Mouse (Mus musculus) heart, postnatal 14 days (tissue): ENCODE results near the gene Mmp14. TPM values are rescaled to one million over a fixed set of nuclear protein-coding genes. Genes with fewer than 3 reads are reported as not detected.

ENCODE experiments used
- DNase-seq, 2 experiments: peaks; one replicate each; pipeline ENCODE4 v3.0.0; 2021 to 2022
- intact Hi-C: fragments of 180-260 bp; cut with DNase I; formaldehyde crosslinking; loops from one replicate; pipeline ENCODE4 v1.15.1; 2025
- total RNA-seq, 2 experiments: library from RNA; stranded (reverse); gene quantifications; 2 replicates each; pipeline ENCODE4 v1.2.3; 2021

Gene Mmp14
- total RNA-seq, 2 experiments from 2014 or later: 53.6 to 60.0 TPM

GRCm38 (mm10) chr14:54412000-54412576 lies 19.3 kb upstream of the Mmp14 start:
- intact Hi-C loops: loop anchor here (1.0 to 10.0 kb wide), 4 partner anchors 35 to 347 kb away; no protein-coding TSS in a partner anchor
- DNase-seq: no peak

- DNase-seq: peak; percentile 59 to 76
- intact Hi-C loops: loop anchor here (1.0 to 10.0 kb wide), 4 partner anchors 35 to 348 kb away; no protein-coding TSS in a partner anchor
Measured at GRCm38 (mm10) chr14:54412629-54413170, 18.7 kb upstream of the Mmp14 start.

- intact Hi-C loops: loop anchor here (5.0 to 10.0 kb wide), 2 partner anchors 33 to 349 kb away; no protein-coding TSS in a partner anchor
- DNase-seq: peak; percentile 30 to 37
Measured at GRCm38 (mm10) chr14:54413877-54414700, 17.3 kb upstream of the Mmp14 start.

GRCm38 (mm10) chr14:54415241-54416020 lies 16.0 kb upstream of the Mmp14 start:
- no peak for DNase-seq
- intact Hi-C loops: loop anchor here (10.0 kb wide), 1 partner anchor 351 kb away; no protein-coding TSS in a partner anchor

- intact Hi-C loops: loop anchor here (10.0 kb wide), 1 partner anchor 352 kb away; no protein-coding TSS in a partner anchor
- DNase-seq: no peak
Measured at GRCm38 (mm10) chr14:54416229-54416775, 15.1 kb upstream of the Mmp14 start.

GRCm38 (mm10) chr14:54416830-54417229 lies 14.6 kb upstream of the Mmp14 start:
- intact Hi-C loops: loop anchor here (10.0 kb wide), 1 partner anchor 352 kb away; no protein-coding TSS in a partner anchor

GRCm38 (mm10) chr14:54417623-54418081 lies 13.8 kb upstream of the Mmp14 start, which contains the start of gene Slc7a7:
Slc7a7 (minus strand) TSS chr14:54417780.
- peak in 1 of 2 experiments; percentile 47 for DNase-seq
- intact Hi-C loops: loop anchor here (10.0 kb wide), 1 partner anchor 353 kb away; no protein-coding TSS in a partner anchor

More at GRCm38 (mm10) chr14:54416830-54417229, 14.6 kb upstream of the Mmp14 start:
- no peak for DNase-seq

GRCm38 (mm10) chr14:54421014-54421413 lies 10.4 kb upstream of the Mmp14 start:
- no peak for DNase-seq
- intact Hi-C loops: no loop called here

GRCm38 (mm10) chr14:54423406-54423805 lies 8.0 kb upstream of the Mmp14 start:
- no peak for DNase-seq
- intact Hi-C loops: no loop called here

GRCm38 (mm10) chr14:54424634-54425033 lies 6.8 kb upstream of the Mmp14 start:
- DNase-seq: no peak
- intact Hi-C loops: no loop called here

GRCm38 (mm10) chr14:54425540-54425939 lies 5.9 kb upstream of the Mmp14 start:
- intact Hi-C loops: no loop called here
- DNase-seq: no peak

- intact Hi-C loops: no loop called here
- DNase-seq: no peak
Measured at GRCm38 (mm10) chr14:54426003-54426688, 5.3 kb upstream of the Mmp14 start.

- intact Hi-C loops: no loop called here
Measured at GRCm38 (mm10) chr14:54426689-54427398, 4.6 kb upstream of the Mmp14 start, which contains the start of gene Mrpl52. Mrpl52 (plus strand) TSS chr14:54426909.

GRCm38 (mm10) chr14:54427696-54428095 lies 3.7 kb upstream of the Mmp14 start:
- intact Hi-C loops: no loop called here
- DNase-seq: no peak

More at GRCm38 (mm10) chr14:54426689-54427398, 4.6 kb upstream of the Mmp14 start, which contains the start of gene Mrpl52:
- DNase-seq: peak; percentile 93 to 95

GRCm38 (mm10) chr14:54428421-54428820 lies 3.0 kb upstream of the Mmp14 start:
- no peak for DNase-seq
- intact Hi-C loops: no loop called here

- intact Hi-C loops: loop anchor here (2.0 kb wide), 1 partner anchor 19 kb away; no protein-coding TSS in a partner anchor
- DNase-seq: no peak
Measured at GRCm38 (mm10) chr14:54429332-54430093, 1.9 kb upstream of the Mmp14 start.

- intact Hi-C loops: loop anchor here (2.0 kb wide), 1 partner anchor 18 kb away; no protein-coding TSS in a partner anchor
- no peak for DNase-seq
Measured at GRCm38 (mm10) chr14:54430406-54431145, 836 bp upstream of the Mmp14 start.
